Mouse (Mus musculus): Measurements from ENCODE around the gene Susd1.

Susd1 gene

GRCm38 (mm10) chr4:59330961-59331604 lies 107.3 kb downstream of the Susd1 start:
- no peak for TF ChIP-seq GATA4 (IDR thresholded peaks at IDR 0.05; ENCODE audit: insufficient replicate concordance, low read length)

GRCm38 (mm10) chr4:59329461-59330304 lies 108.8 kb downstream of the Susd1 start:
- no peak for TF ChIP-seq GATA4 (IDR thresholded peaks at IDR 0.05; ENCODE audit: insufficient replicate concordance, low read length)

- no peak for TF ChIP-seq GATA4 (IDR thresholded peaks at IDR 0.05; ENCODE audit: insufficient replicate concordance, low read length)
Measured at GRCm38 (mm10) chr4:59328821-59329220, 109.6 kb downstream of the Susd1 start.

- TF ChIP-seq GATA4 (IDR thresholded peaks at IDR 0.05; ENCODE audit: insufficient replicate concordance, low read length): no peak
Measured at GRCm38 (mm10) chr4:59327986-59328385, 110.4 kb downstream of the Susd1 start.

- no peak for TF ChIP-seq GATA4 (IDR thresholded peaks at IDR 0.05; ENCODE audit: insufficient replicate concordance, low read length)
Measured at GRCm38 (mm10) chr4:59326031-59326760, 112.2 kb downstream of the Susd1 start.

- TF ChIP-seq GATA4 (IDR thresholded peaks at IDR 0.05; ENCODE audit: insufficient replicate concordance, low read length): no peak
Measured at GRCm38 (mm10) chr4:59324317-59324716, 114.1 kb downstream of the Susd1 start.

- TF ChIP-seq GATA4 (IDR thresholded peaks at IDR 0.05; ENCODE audit: insufficient replicate concordance, low read length): peak; percentile 45; the same call in 1 of the 2 replicates
Measured at GRCm38 (mm10) chr4:59323231-59323651, 115.2 kb downstream of the Susd1 start.

GRCm38 (mm10) chr4:59322733-59323132 lies 115.7 kb downstream of the Susd1 start:
- peak; percentile 59; the same call in 1 of the 2 replicates for TF ChIP-seq GATA4 (IDR thresholded peaks at IDR 0.05; ENCODE audit: insufficient replicate concordance, low read length)

- TF ChIP-seq GATA4 (IDR thresholded peaks at IDR 0.05; ENCODE audit: insufficient replicate concordance, low read length): no peak
Measured at GRCm38 (mm10) chr4:59322056-59322455, 116.4 kb downstream of the Susd1 start.

GRCm38 (mm10) chr4:59321181-59322008 lies 117.0 kb downstream of the Susd1 start:
- no peak for TF ChIP-seq GATA4 (IDR thresholded peaks at IDR 0.05; ENCODE audit: insufficient replicate concordance, low read length)

- TF ChIP-seq GATA4 (IDR thresholded peaks at IDR 0.05; ENCODE audit: insufficient replicate concordance, low read length): no peak
Measured at GRCm38 (mm10) chr4:59319136-59319941, 119.1 kb downstream of the Susd1 start.

GRCm38 (mm10) chr4:59318602-59319001 lies 119.8 kb downstream of the Susd1 start:
- peak; percentile 27; the same call in 1 of the 2 replicates for TF ChIP-seq GATA4 (IDR thresholded peaks at IDR 0.05; ENCODE audit: insufficient replicate concordance, low read length)

- no peak for TF ChIP-seq GATA4 (IDR thresholded peaks at IDR 0.05; ENCODE audit: insufficient replicate concordance, low read length)
Measured at GRCm38 (mm10) chr4:59315553-59316405, 122.7 kb downstream of the Susd1 start.
